Mouse (Mus musculus): Measurements from ENCODE around the gene Hic1. TPM values are rescaled to one million over a fixed set of nuclear protein-coding genes. Genes with fewer than 3 reads are reported as not detected.

The Hic1 gene
- total RNA-seq, 2 experiments from 2014 or later = not detected

- peak; percentile 13; the same call in 1 of the 2 replicates for ATAC-seq (replicated peaks; ENCODE audit: poor library complexity, severe bottlenecking)
These were observed 543 bp downstream of the Hic1 start for GRCm38 (mm10) chr11:75168590-75169361.

- no peak for ATAC-seq (replicated peaks; ENCODE audit: poor library complexity, severe bottlenecking)
These were observed 1.4 kb downstream of the Hic1 start for GRCm38 (mm10) chr11:75167643-75168589.

DNA sequence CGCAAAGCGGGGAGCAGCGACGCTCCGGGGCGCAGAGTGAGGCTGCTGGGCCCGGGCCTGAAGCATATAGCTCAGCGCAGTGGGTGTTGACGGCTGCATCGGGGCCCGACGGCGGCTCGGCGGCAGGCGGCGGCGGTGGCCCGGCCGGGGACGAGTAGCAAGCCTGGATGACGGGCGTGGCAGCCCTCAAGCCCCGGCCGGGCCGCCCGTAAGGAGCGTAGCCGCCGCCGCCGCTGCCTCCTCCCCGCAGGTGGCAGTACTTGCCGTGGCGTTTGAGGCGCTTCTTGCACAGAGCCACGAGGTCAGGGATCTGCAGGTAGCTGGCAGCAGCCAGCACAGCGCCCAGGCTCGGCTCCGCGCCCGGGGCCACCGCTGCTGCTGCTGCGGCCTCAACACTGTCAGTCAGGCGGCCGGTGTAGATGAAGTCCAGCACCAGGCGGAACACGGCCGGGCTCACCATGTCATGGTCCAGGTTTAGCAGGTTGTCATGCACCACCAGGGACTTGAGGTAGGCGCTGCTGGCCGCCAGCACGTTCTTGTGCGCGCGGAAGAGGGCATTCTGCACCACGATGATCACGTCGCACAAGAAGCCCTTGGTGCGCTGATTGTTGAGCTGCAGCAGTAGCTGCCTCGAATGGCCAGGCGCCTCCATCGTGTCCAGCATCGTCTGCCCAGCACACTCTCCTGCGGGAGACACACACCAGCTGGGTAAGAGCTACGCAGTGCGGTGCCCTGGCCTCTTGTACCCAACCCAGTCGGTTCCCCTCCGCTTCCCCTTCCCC, 2.3 kb downstream of the Hic1 start:
- ATAC-seq (replicated peaks; ENCODE audit: poor library complexity, severe bottlenecking) = no peak

DNA sequence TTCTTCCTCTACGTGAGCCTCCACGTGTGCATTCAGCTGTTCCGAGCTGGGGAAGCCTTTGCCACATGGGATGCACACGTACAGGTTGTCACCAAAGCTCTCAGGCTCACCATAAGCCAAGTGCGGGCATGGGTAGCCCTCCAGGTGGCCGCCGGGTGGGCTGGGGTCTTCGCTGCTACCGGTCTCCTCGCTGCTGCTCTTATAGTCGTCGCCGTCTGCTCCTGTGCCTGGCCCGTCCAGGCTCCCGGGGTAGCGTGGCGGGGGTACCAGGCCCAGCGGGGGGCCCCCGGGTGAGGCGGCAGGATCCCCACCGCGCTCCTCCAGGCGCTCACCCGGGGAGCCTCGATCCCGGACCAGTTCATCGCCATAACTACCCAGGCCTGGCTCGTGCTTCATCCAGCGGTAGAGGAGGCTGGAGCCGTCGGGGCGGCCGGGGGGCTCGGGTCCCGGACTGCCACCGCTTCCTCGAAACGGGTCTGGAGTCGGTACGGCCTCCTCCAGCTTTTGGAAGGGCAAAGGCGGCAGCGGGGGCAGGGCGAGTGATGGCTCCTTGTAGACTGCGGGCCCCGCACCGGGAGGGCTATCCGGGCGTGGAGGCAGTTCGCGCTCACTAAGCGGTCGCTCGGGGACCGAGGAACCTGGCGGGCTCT, 3.0 kb downstream of the Hic1 start:
- no peak for ATAC-seq (replicated peaks; ENCODE audit: poor library complexity, severe bottlenecking)

- peak; percentile 50 for ATAC-seq (replicated peaks; ENCODE audit: poor library complexity, severe bottlenecking)
These were observed 3.7 kb downstream of the Hic1 start for GRCm38 (mm10) chr11:75165441-75166192.

- peak; percentile 69 for ATAC-seq (replicated peaks; ENCODE audit: poor library complexity, severe bottlenecking)
These were observed 4.6 kb downstream of the Hic1 start for GRCm38 (mm10) chr11:75164750-75165149.

GRCm38 (mm10) chr11:75164051-75164450, 5.3 kb downstream of the Hic1 start:
- no peak for ATAC-seq (replicated peaks; ENCODE audit: poor library complexity, severe bottlenecking)

DNA sequence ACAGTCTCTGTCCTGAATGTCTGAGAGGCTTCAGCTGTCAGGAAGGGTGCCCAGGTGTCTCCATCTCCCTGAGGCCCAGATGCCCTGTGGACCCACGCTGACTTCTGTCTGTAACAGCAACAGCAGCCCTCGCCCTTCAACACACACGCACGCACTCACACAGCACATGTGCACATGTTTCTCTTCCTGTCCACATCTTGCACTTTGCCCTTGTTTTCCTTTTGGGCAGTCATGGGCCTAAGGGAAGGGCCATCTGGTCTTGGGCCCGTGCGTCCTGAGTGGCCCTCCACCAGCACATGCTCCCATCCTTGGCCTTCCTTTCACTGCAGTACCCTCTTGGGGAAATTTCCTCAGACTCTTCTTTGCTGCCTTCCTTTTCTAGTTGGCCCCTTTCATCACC, 5.9 kb downstream of the Hic1 start:
- no peak for ATAC-seq (replicated peaks; ENCODE audit: poor library complexity, severe bottlenecking)

DNA sequence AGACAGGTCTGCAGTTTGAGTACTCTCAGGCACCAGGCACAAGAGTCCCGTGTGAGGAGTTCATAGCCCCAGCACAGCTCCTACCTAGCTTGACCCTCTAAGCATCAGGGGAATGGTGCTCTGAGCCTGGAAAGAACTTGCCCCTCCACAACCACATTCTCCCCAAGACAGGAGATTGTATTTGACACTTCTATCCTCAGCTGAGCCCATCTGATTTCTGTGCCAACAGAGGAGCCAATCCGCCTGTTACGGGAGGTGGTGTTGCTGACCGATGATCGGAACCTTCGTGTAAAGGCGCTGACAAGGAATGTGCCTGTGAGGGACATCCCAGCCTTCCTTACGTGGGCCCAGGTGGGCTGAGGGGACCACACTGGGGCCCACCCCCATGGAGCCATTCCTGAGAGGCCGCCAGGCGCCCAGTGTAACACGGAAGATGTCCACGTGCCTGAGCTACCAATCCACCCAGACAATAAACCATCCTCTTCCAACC, 6.7 kb downstream of the Hic1 start:
- no peak for ATAC-seq (replicated peaks; ENCODE audit: poor library complexity, severe bottlenecking)

GRCm38 (mm10) chr11:75161417-75162008, 7.8 kb downstream of the Hic1 start:
- ATAC-seq (replicated peaks; ENCODE audit: poor library complexity, severe bottlenecking) = no peak

DNA sequence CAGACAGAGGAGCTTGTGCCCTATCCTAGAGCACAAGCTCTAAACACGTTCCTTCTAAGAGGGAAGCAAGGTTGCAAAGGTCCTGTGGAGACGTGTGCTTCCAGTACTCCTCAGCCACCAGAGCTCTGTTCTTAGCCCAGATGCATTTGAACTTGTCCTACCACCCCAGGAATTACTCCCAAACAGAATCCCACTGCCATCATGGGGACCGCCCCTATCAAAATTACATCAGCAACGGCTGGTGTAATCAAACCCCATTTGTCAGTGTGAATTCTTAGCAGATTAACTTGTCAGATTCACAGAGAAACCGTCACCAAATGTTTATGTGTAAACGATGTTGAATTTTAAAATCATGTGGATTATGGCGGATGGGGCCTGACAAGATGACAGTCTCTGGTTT, 8.4 kb downstream of the Hic1 start:
- no peak for ATAC-seq (replicated peaks; ENCODE audit: poor library complexity, severe bottlenecking)

DNA sequence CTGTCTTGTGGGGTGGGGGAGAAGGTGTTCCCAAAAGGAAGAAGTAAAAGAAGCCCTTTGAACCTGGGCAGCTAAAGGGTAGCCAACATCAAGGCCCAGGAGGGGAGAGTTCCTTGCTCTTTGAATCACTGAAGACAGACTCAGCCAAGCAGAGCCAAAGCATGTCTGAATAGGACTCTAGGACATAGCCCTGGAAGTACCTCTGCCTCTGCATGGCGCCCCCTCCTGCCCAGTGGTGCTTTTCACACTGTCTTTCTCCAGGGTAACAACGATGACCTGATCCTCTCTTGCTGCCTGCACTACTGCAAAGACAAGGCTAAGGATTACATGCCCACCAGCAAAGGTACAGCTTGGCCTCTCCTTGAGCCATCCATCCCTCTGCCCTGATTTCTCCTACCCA, 9.8 kb downstream of the Hic1 start:
- 0 out of 2 replicates have a peak, but pooled peaks have one; percentile 28 for ATAC-seq (replicated peaks; ENCODE audit: poor library complexity, severe bottlenecking)

GRCm38 (mm10) chr11:75158432-75158831, 10.9 kb downstream of the Hic1 start:
- peak; percentile 74 for ATAC-seq (replicated peaks; ENCODE audit: poor library complexity, severe bottlenecking)

- ATAC-seq (replicated peaks; ENCODE audit: poor library complexity, severe bottlenecking) = no peak
These were observed 11.4 kb downstream of the Hic1 start for GRCm38 (mm10) chr11:75157901-75158300.

DNA sequence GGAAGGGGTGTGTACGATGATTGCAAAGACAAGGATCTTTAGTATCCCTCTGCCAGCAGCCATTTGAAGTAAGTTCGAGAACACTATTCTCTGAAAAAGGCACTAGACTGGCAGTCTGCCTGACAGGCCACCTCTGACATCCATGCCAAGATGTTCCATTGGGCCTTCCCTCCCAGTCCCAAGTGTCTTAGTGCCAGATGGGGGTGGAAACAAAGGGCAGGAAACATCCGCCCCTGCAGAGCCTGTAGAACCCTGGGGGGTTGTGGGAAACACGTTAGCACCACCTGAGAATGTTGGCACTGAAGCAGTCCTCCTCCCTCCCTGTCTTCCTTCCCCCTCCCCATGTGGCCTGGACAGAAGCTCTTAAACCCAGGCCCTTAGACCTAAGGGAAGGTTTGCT, 12.3 kb downstream of the Hic1 start:
- ATAC-seq (replicated peaks; ENCODE audit: poor library complexity, severe bottlenecking) = no peak

- ATAC-seq (replicated peaks; ENCODE audit: poor library complexity, severe bottlenecking) = no peak
These were observed 12.9 kb downstream of the Hic1 start for GRCm38 (mm10) chr11:75156416-75156815.

DNA sequence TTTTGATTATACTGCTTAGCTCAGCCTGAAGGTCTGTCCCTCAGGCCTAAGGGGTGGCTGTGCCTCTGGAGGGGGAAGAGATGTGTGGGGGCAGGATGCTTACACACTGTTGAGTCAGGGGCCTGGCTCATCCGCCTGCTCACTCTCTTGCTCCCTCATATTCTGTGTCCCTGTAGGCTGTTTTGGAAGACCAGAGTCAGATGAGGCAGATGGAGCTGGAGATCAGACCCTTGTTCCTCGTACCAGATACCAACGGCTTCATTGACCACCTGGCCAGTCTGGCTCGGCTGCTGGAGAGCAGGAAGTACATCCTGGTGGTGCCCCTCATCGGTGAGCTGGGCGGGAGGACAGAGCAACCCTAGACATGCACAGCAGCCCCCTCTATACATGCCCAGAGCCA, 13.3 kb downstream of the Hic1 start:
- ATAC-seq (replicated peaks; ENCODE audit: poor library complexity, severe bottlenecking) = no peak

- peak; percentile 52 for ATAC-seq (replicated peaks; ENCODE audit: poor library complexity, severe bottlenecking)
These were observed 15.2 kb downstream of the Hic1 start for GRCm38 (mm10) chr11:75154053-75154585.

Measured in granulocyte monocyte progenitor cell, adult 5-6 weeks (primary cell).